Mouse (Mus musculus) liver, embryonic 16.5 days (tissue): Measurements from ENCODE around the gene Gm10382. TPM values are rescaled to one million over a fixed set of nuclear protein-coding genes. Genes with fewer than 3 reads are reported as not detected.

Source experiments
- ATAC-seq: fragments of 200-750 bp; cut with Nextera tagmentation; 2 replicates; pipeline ENCODE4 v1.8.0; 2017; ENCODE audit warnings: low read depth, mild to moderate bottlenecking, moderate number of reproducible peaks, moderate library complexity
- H3K27ac ChIP-seq: fragments of 300-500 bp; sonication (generic); 2 replicates; pipeline ENCODE4 v1.5.1; 2014; ENCODE audit warnings: mild to moderate bottlenecking, low read length
- H3K27me3 ChIP-seq: fragments of 300-500 bp; sonication (generic); 2 replicates; pipeline ENCODE4 v1.6.1; 2014; ENCODE audit warnings: low read depth, low read length, mixed read lengths; ENCODE audit not compliant: control insufficient read depth, insufficient read depth
- H3K36me3 ChIP-seq: fragments of 300-500 bp; sonication (generic); 2 replicates; pipeline ENCODE4 v1.6.1; 2014; ENCODE audit warnings: mild to moderate bottlenecking; ENCODE audit not compliant: control insufficient read depth, insufficient read depth
- H3K4me1 ChIP-seq: fragments of 300-500 bp; sonication (generic); 2 replicates; pipeline ENCODE4 v1.6.1; 2014; ENCODE audit warnings: low read depth, low read length, mixed read lengths; ENCODE audit not compliant: control insufficient read depth
- H3K4me2 ChIP-seq: fragments of 300-500 bp; sonication (generic); 2 replicates; pipeline ENCODE4 v1.6.1; 2014; ENCODE audit warnings: low read depth, low read length, mixed read lengths
- H3K4me3 ChIP-seq: fragments of 300-500 bp; sonication (generic); 2 replicates; pipeline ENCODE4 v1.5.1; 2014; ENCODE audit warnings: low read depth, mild to moderate bottlenecking, low read length
- H3K9ac ChIP-seq: fragments of 300-500 bp; sonication (generic); 2 replicates; pipeline ENCODE4 v1.6.1; 2014; ENCODE audit warnings: low read depth, low read length
- H3K9me3 ChIP-seq: fragments of 300-500 bp; sonication (generic); replicated peaks from 2 replicates; pipeline ENCODE4 v1.6.1; 2016; ENCODE audit warnings: low read length; ENCODE audit not compliant: control insufficient read depth
- WGBS: fragments of 180-500 bp; shearing (Covaris S2); extraction: QIAGEN DNeasy Blood & Tissue Kit; methylation state at CpG from one replicate; pipeline ENCODE4 v1.1.7; 2014; ENCODE audit not compliant: insufficient replicate concordance; 5-methylcytosine and 5-hydroxymethylcytosine counted together
- polyA plus RNA-seq: library from polyadenylated mRNA; unstranded; fragments of >200 nt; fragmentation: Nextera tagmentation; extraction: Ambion mirVana; gene quantifications from 2 replicates; pipeline ENCODE4 v1.2.1, GENCODE M21; 2015

Gene Gm10382
- polyA plus RNA-seq, 1 experiment from 2014 or later, result 0.18 TPM

GRCm38 (mm10) chr5:125400903-125401302 is 11.8 kb downstream of the Gm10382 start:
- Histone ChIP-seq H3K4me3 (no peak overlapping the region), H3K4me1 (peaks cover 11% of the 10 kb centered on the region), H3K9me3 (no peaks in the 10 kb centered on the region), H3K27me3 (peaks cover 20% of the 10 kb centered on the region), H3K9ac (no peak overlapping the region), H3K36me3 (no peaks in the 10 kb centered on the region), H3K27ac (no peak overlapping the region), H3K4me2 (no peak overlapping the region)
- no peak for ATAC-seq
- WGBS, result 31% methylated on average over 7 of the region's 7 CpGs

- H3K9me3 ChIP-seq, result no peaks in the 10 kb centered on the region
- H3K36me3 ChIP-seq, result no peaks in the 10 kb centered on the region
- H3K27me3 ChIP-seq, result peaks cover 15% of the 10 kb centered on the region; the same call in 1 of the 2 replicates
- peaks cover 25% of the 10 kb centered on the region for H3K4me1 ChIP-seq
- ATAC-seq, result no peak
- peak overlapping the region; percentile 42; the same call in 1 of the 2 replicates for H3K4me2 ChIP-seq
- no peak overlapping the region for H3K9ac ChIP-seq
- peak overlapping the region; percentile 30; the same call in 1 of the 2 replicates for H3K4me3 ChIP-seq
- 52% methylated on average over 10 of the region's 10 CpGs for WGBS
- H3K27ac ChIP-seq, result peak overlapping the region; percentile 64
Observed at GRCm38 (mm10) chr5:125402476-125402875, 13.4 kb downstream of the Gm10382 start.

DNA sequence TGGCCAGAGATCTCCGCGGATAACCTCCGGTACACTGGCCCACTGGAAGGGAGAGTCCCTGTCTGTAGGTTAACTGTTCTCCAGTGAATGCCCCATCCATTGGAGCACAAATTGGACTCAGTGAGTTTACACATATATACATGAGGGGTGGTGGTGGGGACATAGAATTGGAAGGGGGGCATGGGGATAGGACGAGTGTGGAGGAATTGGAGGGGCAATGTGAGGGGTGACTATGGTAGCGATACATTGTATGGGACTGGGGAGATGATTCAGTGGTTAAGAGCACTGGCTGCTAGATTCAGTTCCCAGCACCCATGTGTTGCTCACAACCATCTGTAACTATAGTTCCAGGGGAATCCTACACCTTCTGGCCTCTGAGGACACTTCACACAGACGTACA is 13.9 kb downstream of the Gm10382 start:
- Histone ChIP-seq H3K4me1 (peaks cover 29% of the 10 kb centered on the region), H3K27ac (peak overlapping the region; percentile 64), H3K4me3 (0 out of 2 replicates have a peak overlapping the region, but pooled peaks have one; percentile 30), H3K36me3 (no peaks in the 10 kb centered on the region), H3K4me2 (0 out of 2 replicates have a peak overlapping the region, but pooled peaks have one; percentile 42), H3K9ac (no peak overlapping the region), H3K9me3 (no peaks in the 10 kb centered on the region), H3K27me3 (peaks cover 15% of the 10 kb centered on the region; the same call in 1 of the 2 replicates)
- 48% methylated on average over 6 of the region's 6 CpGs for WGBS
- no peak for ATAC-seq

- Histone ChIP-seq H3K4me3 (peak overlapping the region; percentile 47), H3K27me3 (peaks cover 15% of the 10 kb centered on the region; the same call in 1 of the 2 replicates), H3K4me2 (peak overlapping the region; percentile 96), H3K4me1 (peaks cover 35% of the 10 kb centered on the region), H3K36me3 (no peaks in the 10 kb centered on the region), H3K27ac (no peak overlapping the region), H3K9me3 (no peaks in the 10 kb centered on the region), H3K9ac (peak overlapping the region; percentile 6; the same call in 1 of the 2 replicates)
- WGBS, result 17% methylated on average over 31 of the region's 31 CpGs
- ATAC-seq, result 0 out of 2 replicates have a peak, but pooled peaks have one; percentile 15
Observed at GRCm38 (mm10) chr5:125403481-125404465, 14.7 kb downstream of the Gm10382 start.

- peaks cover 15% of the 10 kb centered on the region; the same call in 1 of the 2 replicates for H3K27me3 ChIP-seq
- H3K36me3 ChIP-seq, result no peaks in the 10 kb centered on the region
- no peak for ATAC-seq
- H3K9ac ChIP-seq, result peak overlapping the region; percentile 74
- peak overlapping the region; percentile 87 for H3K27ac ChIP-seq
- peak overlapping the region; percentile 96 for H3K4me2 ChIP-seq
- peak overlapping the region; percentile 74 for H3K4me3 ChIP-seq
- no peaks in the 10 kb centered on the region for H3K9me3 ChIP-seq
- peaks cover 40% of the 10 kb centered on the region for H3K4me1 ChIP-seq
- WGBS, result under 1% methylated on average over 7 of the region's 7 CpGs
Observed at GRCm38 (mm10) chr5:125404536-125404902, 15.4 kb downstream of the Gm10382 start.

DNA sequence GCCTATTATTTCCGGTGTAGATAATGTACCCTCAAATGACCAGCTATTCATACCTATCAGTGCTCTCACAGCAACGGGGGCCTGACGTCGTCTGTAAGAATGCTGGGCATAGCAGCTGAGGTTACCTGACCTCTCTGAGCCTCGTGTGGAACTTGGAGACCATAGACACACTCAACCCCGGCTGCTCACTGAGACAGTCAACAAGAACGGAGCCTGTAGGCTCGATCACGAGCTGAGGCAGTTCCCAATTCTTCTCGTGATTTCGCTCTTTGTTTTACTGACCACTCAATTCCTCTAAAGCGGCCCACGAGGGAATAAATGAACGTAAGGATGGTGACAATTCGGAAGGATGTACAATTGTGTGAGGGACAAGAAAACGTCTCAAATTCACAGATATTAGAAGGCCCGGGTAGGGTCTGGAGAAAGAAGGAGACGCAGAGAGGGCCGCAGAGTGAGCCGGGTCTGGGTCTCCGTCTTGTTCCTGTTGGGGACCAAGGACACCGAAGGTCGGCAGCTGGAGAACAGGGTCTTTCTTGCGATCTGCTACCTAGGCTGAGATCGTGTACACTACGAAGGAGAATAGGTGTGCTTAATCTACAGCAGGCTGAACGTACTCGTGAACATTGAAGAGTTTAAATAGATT is 15.9 kb downstream of the Gm10382 start:
- under 1% methylated on average over 28 of the region's 28 CpGs for WGBS
- H3K4me3 ChIP-seq, result peak overlapping the region; percentile 74
- H3K4me1 ChIP-seq, result peaks cover 46% of the 10 kb centered on the region
- H3K27me3 ChIP-seq, result peaks cover 15% of the 10 kb centered on the region; the same call in 1 of the 2 replicates
- peak overlapping the region; percentile 96 for H3K4me2 ChIP-seq
- H3K9ac ChIP-seq, result peak overlapping the region; percentile 74
- ATAC-seq, result peak; percentile 20
- peak overlapping the region; percentile 87 for H3K27ac ChIP-seq
- no peaks in the 10 kb centered on the region for H3K9me3 ChIP-seq
- no peaks in the 10 kb centered on the region for H3K36me3 ChIP-seq

- H3K4me3 ChIP-seq, result peak overlapping the region; percentile 74
Observed at GRCm38 (mm10) chr5:125405546-125406248, 16.6 kb downstream of the Gm10382 start.

DNA sequence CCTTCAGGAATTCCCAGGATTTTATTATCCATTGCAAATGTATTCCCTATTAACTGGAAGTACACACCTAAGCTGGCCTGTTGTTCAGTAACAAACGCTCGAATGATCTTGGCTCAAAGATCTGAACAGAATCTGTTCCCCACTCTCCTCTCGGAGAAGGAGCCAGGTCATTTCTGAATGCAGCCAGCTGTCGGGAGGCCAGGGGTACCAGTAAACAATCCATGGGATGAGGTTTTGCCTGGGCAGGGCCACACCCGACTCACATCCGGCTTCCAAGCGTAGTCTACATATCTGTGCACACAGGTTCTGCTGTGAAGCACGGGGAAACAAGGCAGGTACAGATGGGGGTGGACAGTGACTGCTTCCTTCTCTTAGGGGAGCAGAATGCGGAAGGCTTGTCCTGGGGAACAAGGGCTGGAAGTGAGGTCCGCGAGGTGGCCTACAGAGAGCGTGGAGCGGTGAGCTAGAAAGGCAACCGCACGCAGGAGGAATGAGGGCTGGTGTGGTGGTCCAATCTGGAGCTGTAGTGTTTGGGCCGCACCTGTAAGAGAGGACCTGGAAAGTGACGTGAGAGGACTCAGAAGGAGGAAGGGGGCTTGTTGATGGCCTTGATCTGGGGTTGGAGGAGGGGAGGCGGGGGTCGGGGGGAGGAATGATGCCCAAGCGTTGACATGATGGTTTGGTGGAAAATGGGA is 17.3 kb downstream of the Gm10382 start:
- H3K27ac ChIP-seq, result peak overlapping the region; percentile 78
- peak overlapping the region; percentile 74 for H3K4me3 ChIP-seq
- H3K27me3 ChIP-seq, result peaks cover 10% of the 10 kb centered on the region; the same call in 1 of the 2 replicates
- peak overlapping the region; percentile 96 for H3K4me2 ChIP-seq
- peaks cover 47% of the 10 kb centered on the region for H3K4me1 ChIP-seq
- peak; percentile 42 for ATAC-seq
- H3K36me3 ChIP-seq, result no peaks in the 10 kb centered on the region
- WGBS, result 4% methylated on average over 20 of the region's 20 CpGs
- H3K9me3 ChIP-seq, result no peaks in the 10 kb centered on the region
- peak overlapping the region; percentile 75 for H3K9ac ChIP-seq

More at GRCm38 (mm10) chr5:125405546-125406248, 16.6 kb downstream of the Gm10382 start:
- no peaks in the 10 kb centered on the region for H3K9me3 ChIP-seq
- ATAC-seq, result peak; percentile 57
- peak overlapping the region; percentile 96 for H3K4me2 ChIP-seq
- peak overlapping the region; percentile 87 for H3K27ac ChIP-seq
- H3K4me1 ChIP-seq, result peaks cover 47% of the 10 kb centered on the region
- H3K27me3 ChIP-seq, result peaks cover 15% of the 10 kb centered on the region; the same call in 1 of the 2 replicates
- no peaks in the 10 kb centered on the region for H3K36me3 ChIP-seq
- under 1% methylated on average over 31 of the region's 31 CpGs for WGBS
- H3K9ac ChIP-seq, result peak overlapping the region; percentile 75
